Mouse (Mus musculus) MEL (cell line): ENCODE results near the gene Upf1. TPM values are rescaled to one million over a fixed set of nuclear protein-coding genes. Genes with fewer than 3 reads are reported as not detected.
A peak's percentile ranks its signal among the peaks of the same experiment; 100 is the strongest.

ENCODE experiments used
- DNase-seq: peaks from one replicate; pipeline ENCODE4 v3.0.0; 2011; ENCODE audit warnings: low read depth, low spot score
- H3K27ac ChIP-seq: 2 replicates; pipeline ENCODE4 v1.5.1; 2012; ENCODE audit warnings: low read depth, mild to moderate bottlenecking, control low read depth, low read length, moderate library complexity; ENCODE audit not compliant: control insufficient read depth
- H3K27me3 ChIP-seq, 2 experiments: fragments of 150-350 bp in 1 of 2; sonication (generic) in 1 of 2; 2 replicates each; pipeline ENCODE4 v1.6.1; 2012; ENCODE audit warnings: low read length in 2 of 2, mild to moderate bottlenecking in 2 of 2, improper control_type of control experiment in 1 of 2, moderate library complexity in 1 of 2; ENCODE audit not compliant: insufficient read depth in 2 of 2, control insufficient read depth in 1 of 2
- H3K36me3 ChIP-seq, 2 experiments: 2 replicates each; pipeline ENCODE4 v1.6.1; 2012 to 2014; ENCODE audit warnings: low read length in 2 of 2, improper control_type of control experiment in 1 of 2, inconsistent platforms in 1 of 2, mild to moderate bottlenecking in 1 of 2; ENCODE audit not compliant: insufficient read depth in 2 of 2, control insufficient read depth in 1 of 2
- H3K4me1 ChIP-seq, 2 experiments: fragments of 150-350 bp in 1 of 2; sonication (generic) in 1 of 2; 2 replicates each; pipeline ENCODE4 v1.6.1; 2012; ENCODE audit warnings: low read length in 2 of 2, improper control_type of control experiment in 1 of 2, mild to moderate bottlenecking in 1 of 2; ENCODE audit not compliant: insufficient read depth in 2 of 2, control insufficient read depth in 1 of 2
- H3K4me3 ChIP-seq, 2 experiments: fragments of 150-350 bp in 1 of 2; sonication (generic) in 1 of 2; 2 replicates each; pipeline ENCODE4 v1.5.1; 2012; ENCODE audit warnings: low read depth in 2 of 2, low read length in 2 of 2, mild to moderate bottlenecking in 2 of 2, moderate library complexity in 2 of 2, control low read depth in 1 of 2, improper control_type of control experiment in 1 of 2; ENCODE audit not compliant: control insufficient read depth in 1 of 2, insufficient read depth in 1 of 2
- H3K79me2 ChIP-seq: 2 replicates; pipeline ENCODE4 v1.6.1; 2012; ENCODE audit warnings: mild to moderate bottlenecking, low read length, moderate library complexity; ENCODE audit not compliant: control insufficient read depth, poor library complexity, insufficient read depth
- H3K9ac ChIP-seq: 2 replicates; pipeline ENCODE4 v1.6.1; 2012; ENCODE audit warnings: low read depth, mild to moderate bottlenecking, control low read depth, low read length, moderate library complexity; ENCODE audit not compliant: control insufficient read depth, poor library complexity, severe bottlenecking
- H3K9me3 ChIP-seq: fragments of 150-350 bp; sonication (generic); replicated peaks from 2 replicates; pipeline ENCODE4 v1.6.1; 2012; ENCODE audit warnings: mild to moderate bottlenecking, low read length, improper control_type of control experiment, moderate library complexity; ENCODE audit not compliant: insufficient read depth
- BHLHE40 ChIP-seq: IDR thresholded peaks from 2 replicates; pipeline ENCODE4 v1.6.1; 2012; ENCODE audit warnings: low read depth, mild to moderate bottlenecking, inconsistent platforms, low read length, improper control_type of control experiment, borderline replicate concordance
- ELF1 ChIP-seq: IDR thresholded peaks from 2 replicates; pipeline ENCODE4 v1.6.1; 2014; ENCODE audit warnings: low read depth, mild to moderate bottlenecking, inconsistent platforms, low read length, improper control_type of control experiment, moderate library complexity
- ETS1 ChIP-seq: IDR thresholded peaks from 2 replicates; pipeline ENCODE4 v1.6.1; 2012; ENCODE audit warnings: low read depth, mild to moderate bottlenecking, inconsistent platforms, low read length, improper control_type of control experiment, moderate library complexity
- GABPA ChIP-seq: IDR thresholded peaks from 2 replicates; pipeline ENCODE4 v1.6.1; 2012; ENCODE audit warnings: low read depth, mild to moderate bottlenecking, inconsistent platforms, low read length, improper control_type of control experiment, moderate library complexity
- MXI1 ChIP-seq: IDR thresholded peaks from 2 replicates; pipeline ENCODE4 v1.6.1; 2011; ENCODE audit warnings: mild to moderate bottlenecking, low read depth, low read length, improper control_type of control experiment
- MYC ChIP-seq: IDR thresholded peaks from 2 replicates; pipeline ENCODE4 v1.6.1; 2011; ENCODE audit warnings: low read depth, mild to moderate bottlenecking, low read length, improper control_type of control experiment, moderate library complexity
- NELFE ChIP-seq: IDR thresholded peaks from 2 replicates; pipeline ENCODE4 v1.6.1; 2011; ENCODE audit warnings: low read depth, low read length, improper control_type of control experiment
- POLR2A ChIP-seq, 2 experiments: IDR thresholded peaks; 2 replicates each; pipeline ENCODE4 v1.6.1; 2011 to 2012; ENCODE audit warnings: low read length in 2 of 2, mild to moderate bottlenecking in 2 of 2, control low read depth in 1 of 2, improper control_type of control experiment in 1 of 2, low read depth in 1 of 2, moderate library complexity in 1 of 2; ENCODE audit not compliant: control insufficient read depth in 1 of 2, insufficient read depth in 1 of 2, poor library complexity in 1 of 2
- POLR2AphosphoS2 ChIP-seq: IDR thresholded peaks from 2 replicates; pipeline ENCODE4 v1.6.1; 2011; ENCODE audit warnings: low read length, improper control_type of control experiment
- POLR2AphosphoS5 ChIP-seq: IDR thresholded peaks from 2 replicates; pipeline ENCODE4 v1.6.1; 2012; ENCODE audit warnings: low read depth, borderline replicate concordance, mild to moderate bottlenecking, inconsistent platforms, low read length, moderate library complexity, mixed read lengths
- SIN3A ChIP-seq: IDR thresholded peaks from 2 replicates; pipeline ENCODE4 v1.6.1; 2012; ENCODE audit warnings: low read length, improper control_type of control experiment, inconsistent platforms
- SMC3 ChIP-seq: IDR thresholded peaks from 2 replicates; pipeline ENCODE4 v1.6.1; 2011; ENCODE audit warnings: low read depth, low read length, improper control_type of control experiment
- polyA plus RNA-seq, 2 experiments: library from polyadenylated mRNA; stranded (reverse) in 1 of 2; unstranded in 1 of 2; fragments of >175 nt in 1 of 2; fragments of >200 nt in 1 of 2; gene quantifications; 2 replicates each; pipeline versions ENCODE4 v1.2.1 to v1.2.4; 2012; ENCODE audit warnings: low replicate concordance in 2 of 2, low read depth in 1 of 2; ENCODE audit not compliant: insufficient read length in 2 of 2, insufficient read depth in 1 of 2, missing spikeins in 1 of 2
- total RNA-seq: library from RNA; depleted of rRNA; stranded (reverse); fragments of 300-350 nt; gene quantifications from 2 replicates; pipeline ENCODE4 v1.2.3, GENCODE M21; 2012

Upf1 gene
- total and polyA plus RNA-seq, 3 experiments: 55.4 to 289 (median 89.5) TPM

DNA sequence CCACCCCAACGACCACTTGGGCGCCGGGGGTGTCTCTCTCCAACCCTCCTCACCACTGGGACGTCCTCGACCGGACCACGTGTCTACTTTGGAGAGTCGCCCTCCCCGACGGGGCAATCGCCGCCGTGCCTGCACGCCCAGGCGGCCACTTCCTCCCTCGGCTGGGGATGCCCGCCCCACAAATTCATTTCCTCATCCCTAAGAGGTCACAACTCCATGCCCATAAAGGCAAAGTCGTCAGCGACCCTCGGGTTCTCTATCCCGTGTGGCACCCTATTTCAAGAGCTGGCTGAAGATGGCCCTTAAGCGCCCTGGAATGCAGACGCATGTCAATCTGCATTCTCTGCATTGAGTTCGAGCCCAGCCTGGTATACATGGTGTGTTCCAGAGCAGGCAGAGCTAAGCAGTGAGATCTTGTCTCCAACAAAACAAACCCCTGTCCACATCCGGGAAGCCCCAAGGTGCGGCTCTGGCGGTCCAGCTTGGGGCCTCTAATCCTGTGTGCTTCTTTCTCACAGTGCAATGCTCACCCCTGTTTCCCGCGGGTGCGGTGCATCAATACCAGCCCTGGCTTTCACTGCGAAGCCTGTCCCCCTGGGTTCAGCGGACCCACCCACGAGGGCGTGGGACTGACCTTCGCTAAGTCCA is 22.3 kb upstream of the Upf1 start:
- no peak for DNase-seq
- Histone ChIP-seq H3K27me3 (no peaks in the 10 kb centered on the region), H3K9ac (no peak overlapping the region), H3K36me3 (no peaks in the 10 kb centered on the region), H3K79me2 (no peaks in the 10 kb centered on the region), H3K4me1 (peaks cover 0 to 8% of the 10 kb centered on the region in 2 experiments; a peak in 2 of 4 replicates), H3K27ac (no peak overlapping the region), H3K4me3 (no peak overlapping the region), H3K9me3 (no peaks in the 10 kb centered on the region)
- no peak for TF ChIP-seq BHLHE40
- TF ChIP-seq SMC3: no peak
- no peak for TF ChIP-seq POLR2AphosphoS2
- TF ChIP-seq NELFE: no peak
- TF ChIP-seq SIN3A: no peak
- no peak for TF ChIP-seq ETS1
- TF ChIP-seq MYC: no peak
- no peak for TF ChIP-seq POLR2AphosphoS5
- TF ChIP-seq GABPA: no peak
- TF ChIP-seq MXI1: no peak

DNA sequence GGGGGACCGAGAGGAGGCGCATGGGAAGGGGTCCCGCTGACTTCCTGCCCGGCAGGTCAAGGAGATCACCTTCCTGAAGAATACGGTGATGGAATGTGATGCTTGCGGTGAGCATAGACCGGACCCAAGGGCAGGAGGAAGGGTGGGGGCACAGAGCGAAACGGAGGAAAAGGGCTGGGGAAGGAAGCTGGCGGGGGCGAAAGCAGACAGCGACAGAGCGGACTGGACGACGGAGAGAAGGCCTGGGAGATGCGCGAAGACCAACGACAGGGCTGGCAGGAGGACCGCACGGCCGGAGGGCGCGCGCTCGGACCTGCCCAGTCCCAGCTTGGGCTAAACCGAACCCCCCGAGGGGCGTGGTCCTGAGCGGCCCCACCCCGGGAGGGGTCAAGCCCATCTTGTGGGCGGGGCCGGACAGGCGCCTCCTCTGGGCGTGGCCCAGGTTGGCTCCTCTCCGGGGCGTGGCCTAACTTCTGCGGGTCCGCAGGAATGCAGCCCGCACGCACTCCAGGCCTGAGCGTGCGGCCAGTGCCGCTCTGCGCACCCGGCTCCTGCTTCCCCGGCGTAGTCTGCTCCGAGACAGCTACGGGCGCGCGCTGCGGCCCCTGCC is 21.3 kb upstream of the Upf1 start:
- Histone ChIP-seq H3K27ac (no peak overlapping the region), H3K9me3 (no peaks in the 10 kb centered on the region), H3K36me3 (no peaks in the 10 kb centered on the region), H3K79me2 (no peaks in the 10 kb centered on the region), H3K27me3 (no peaks in the 10 kb centered on the region), H3K4me1 (peaks cover 0 to 8% of the 10 kb centered on the region in 2 experiments; a peak in 2 of 4 replicates), H3K4me3 (peak overlapping the region; percentile 73 to 83), H3K9ac (peak overlapping the region; percentile 56)
- peak; percentile 82 for DNase-seq
- TF ChIP-seq POLR2A (IDR thresholded peaks at IDR 0.05; ENCODE audit: control insufficient read depth in 1 of 2, insufficient read depth in 1 of 2, low read depth in 1 of 2, low read length in 2 of 2, poor library complexity in 1 of 2) (peak in 1 of 2 experiments; percentile 33; a peak in 1 of 4 replicates), ELF1 (no peak), MXI1 (0 out of 2 replicates have a peak, but pooled peaks have one; percentile 19), ETS1 (no peak)
